Mouse (Mus musculus) right cerebral cortex, postnatal 4 days (tissue): ENCODE results near the gene Tex264.
A peak's percentile ranks its signal among the peaks of the same experiment; 100 is the strongest.
"Not testable (repeated sequence)": the region's sequence is repeated elsewhere in the genome, so short reads cannot be mapped to it uniquely, and the experiment has no call there.

Experiments
- DNase-seq: peaks from one replicate; pipeline ENCODE4 v3.0.0-alpha.2; 2022

Tex264 gene

GRCm38 (mm10) chr9:106659935-106660334 is 25.8 kb downstream of the Tex264 start:
- no peak for DNase-seq

GRCm38 (mm10) chr9:106659441-106659840 is 26.3 kb downstream of the Tex264 start:
- DNase-seq, result no peak

DNA sequence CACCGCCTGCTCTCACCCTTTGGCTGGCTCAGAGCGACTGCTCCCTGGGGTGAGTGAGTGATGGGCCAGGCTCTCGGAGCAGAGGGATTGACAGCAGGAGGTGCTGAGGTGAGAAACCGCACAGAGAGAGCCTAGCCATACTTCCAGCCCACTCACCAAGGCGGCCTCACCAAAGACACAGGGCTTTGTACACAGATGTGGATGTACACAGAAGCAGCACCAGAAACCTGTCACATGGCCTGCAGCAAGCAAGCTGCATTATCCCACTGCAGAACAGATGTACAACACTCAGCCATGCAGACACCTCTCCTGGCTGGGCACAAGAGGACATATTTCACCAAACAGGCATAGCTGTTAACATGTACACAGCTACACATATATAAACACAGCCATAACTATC is 28.1 kb downstream of the Tex264 start:
- no peak for DNase-seq

DNA sequence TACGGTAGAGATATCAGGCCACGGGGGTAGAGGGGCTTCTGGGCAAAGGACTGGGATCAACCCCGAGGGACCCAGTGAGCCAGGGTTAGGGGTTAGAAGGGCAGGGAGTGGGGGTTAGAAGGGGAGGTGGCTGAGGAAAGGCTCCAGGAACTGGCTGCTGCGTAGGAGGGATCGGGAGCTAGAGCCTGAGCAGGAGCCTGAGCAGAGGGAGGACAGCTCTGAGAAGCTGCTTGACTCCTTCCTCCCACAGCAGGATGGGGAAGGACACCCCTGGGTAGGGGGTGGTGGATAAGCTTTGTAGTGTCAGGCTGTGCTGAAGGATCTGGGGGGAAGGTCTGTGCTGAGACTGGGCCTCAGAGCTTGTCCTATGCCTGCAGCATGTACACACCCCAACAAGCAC is 28.9 kb downstream of the Tex264 start:
- DNase-seq, result no peak

DNA sequence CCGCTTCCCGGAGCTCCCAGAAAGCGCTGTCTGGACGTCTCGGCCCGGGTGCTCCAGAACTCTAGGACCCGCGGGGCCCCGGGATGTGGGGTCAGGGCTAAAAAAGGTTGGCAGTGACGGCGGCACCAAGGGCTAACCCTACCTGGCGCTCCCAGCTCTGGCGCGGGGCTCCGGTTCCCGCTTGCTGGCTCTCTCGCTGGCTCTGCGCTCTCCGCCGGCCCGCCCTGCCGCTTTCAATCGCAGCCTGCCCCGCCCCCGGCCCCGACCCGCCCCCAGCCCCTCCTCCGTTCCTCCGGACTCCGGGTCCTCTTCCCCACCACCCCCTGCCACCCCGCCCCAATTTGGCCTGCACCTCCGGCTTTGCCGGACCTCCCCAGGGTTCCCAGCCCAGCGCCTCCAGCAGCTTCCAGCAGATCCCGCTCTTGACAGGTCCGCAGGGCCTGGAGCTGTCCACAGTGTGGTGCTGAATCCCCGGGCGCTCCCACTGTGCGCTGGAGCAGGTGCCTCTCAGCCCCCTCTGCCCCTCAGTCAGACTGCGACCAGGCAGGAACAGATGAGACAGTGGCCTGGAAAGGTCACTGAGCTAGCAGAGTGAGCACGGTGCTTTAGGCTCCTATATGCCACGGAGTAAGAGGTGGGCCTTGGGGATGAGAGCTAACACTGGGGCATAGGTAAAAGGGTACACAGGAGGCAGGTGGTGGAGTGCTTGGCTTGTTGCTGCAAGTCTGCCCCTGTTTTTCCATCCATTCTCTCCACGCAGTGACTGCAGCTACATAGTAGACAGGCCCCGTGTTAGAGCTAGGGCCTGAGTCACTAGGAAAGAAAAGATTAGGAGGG is 29.6 kb downstream of the Tex264 start, which contains the start of gene Grm2:
Grm2 (minus strand) TSS at position 199 of the 837 bp plus-strand sequence.
- DNase-seq, result peak; percentile 63

DNA sequence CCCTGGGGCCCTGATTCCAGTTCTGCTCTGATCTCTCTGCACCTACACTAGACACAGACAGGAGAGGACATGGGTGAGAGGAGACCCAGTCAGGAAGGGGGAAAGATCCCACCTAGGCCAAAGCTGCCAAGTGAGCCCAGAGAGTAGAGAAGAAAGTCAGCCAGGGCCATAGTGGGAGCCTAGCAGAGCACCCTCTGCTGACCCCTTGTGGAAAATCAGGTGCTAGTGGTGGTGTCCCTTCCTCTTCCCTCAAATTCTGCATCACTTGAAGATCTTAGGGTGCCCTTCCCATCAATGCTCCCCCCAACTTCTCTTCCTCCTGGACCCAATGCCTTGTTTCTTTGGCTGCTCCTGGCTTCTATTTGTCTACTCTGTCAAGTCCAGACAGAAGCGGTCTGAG is 33.0 kb downstream of the Tex264 start:
- no peak for DNase-seq

DNA sequence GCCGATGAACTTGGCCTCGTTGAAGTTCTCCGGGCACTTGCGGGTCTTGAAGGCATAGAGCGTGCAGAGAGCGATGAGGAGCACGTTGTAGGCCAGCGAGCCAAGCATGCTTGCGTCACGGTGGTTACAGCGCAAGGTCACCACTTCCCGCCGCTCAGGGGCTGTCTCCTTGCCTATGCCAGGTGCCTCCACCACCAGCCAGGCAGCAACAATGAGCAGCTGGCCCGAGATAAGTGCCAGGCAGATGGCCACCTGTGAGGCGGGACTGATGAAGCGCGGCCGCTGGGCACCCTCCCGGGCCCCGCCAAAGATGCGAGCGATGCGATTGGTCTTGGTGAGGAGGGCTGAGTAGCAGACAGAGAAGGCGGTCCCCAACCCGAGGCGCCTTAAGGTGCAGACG is 38.5 kb downstream of the Tex264 start:
- DNase-seq, result no peak

- no peak for DNase-seq
These were observed 39.9 kb downstream of the Tex264 start for GRCm38 (mm10) chr9:106645684-106646271.

GRCm38 (mm10) chr9:106643787-106644186 is 41.9 kb downstream of the Tex264 start:
- no peak for DNase-seq

GRCm38 (mm10) chr9:106643128-106643527 is 42.6 kb downstream of the Tex264 start:
- peak; percentile 86 for DNase-seq

- no peak for DNase-seq
These were observed 44.4 kb downstream of the Tex264 start for GRCm38 (mm10) chr9:106641346-106641745.

GRCm38 (mm10) chr9:106638154-106638553 is 47.6 kb downstream of the Tex264 start:
- no peak for DNase-seq

DNA sequence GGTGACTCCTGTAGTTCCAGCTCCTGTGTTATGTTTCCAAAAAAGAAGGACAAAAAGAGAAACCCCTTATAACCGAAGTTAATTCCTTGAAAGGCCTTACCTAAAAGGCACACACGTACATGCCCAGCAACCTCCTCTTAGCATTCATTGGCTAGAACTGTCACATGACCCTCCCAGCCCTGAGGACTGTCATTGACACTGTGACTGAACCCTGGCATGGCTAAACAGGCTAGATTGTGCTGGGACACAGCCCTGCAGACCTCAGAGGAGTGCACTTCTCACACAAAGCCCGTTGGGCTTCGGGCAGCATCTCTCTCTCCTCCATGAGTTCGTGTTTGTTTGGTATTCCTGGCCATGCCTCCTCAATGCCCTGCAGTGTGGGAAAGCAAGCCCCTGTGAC is 53.5 kb downstream of the Tex264 start:
- no peak for DNase-seq

- DNase-seq, result not testable (repeated sequence)
These were observed 57.9 kb downstream of the Tex264 start for GRCm38 (mm10) chr9:106627796-106628195.

- DNase-seq, result no peak
These were observed 59.4 kb downstream of the Tex264 start, which contains the start of gene Iqcf6 for GRCm38 (mm10) chr9:106626282-106626681. TSS of gene Iqcf6 (plus strand) at chr9:106626582.

- no peak for DNase-seq
These were observed 68.2 kb downstream of the Tex264 start for GRCm38 (mm10) chr9:106617496-106617895.

DNA sequence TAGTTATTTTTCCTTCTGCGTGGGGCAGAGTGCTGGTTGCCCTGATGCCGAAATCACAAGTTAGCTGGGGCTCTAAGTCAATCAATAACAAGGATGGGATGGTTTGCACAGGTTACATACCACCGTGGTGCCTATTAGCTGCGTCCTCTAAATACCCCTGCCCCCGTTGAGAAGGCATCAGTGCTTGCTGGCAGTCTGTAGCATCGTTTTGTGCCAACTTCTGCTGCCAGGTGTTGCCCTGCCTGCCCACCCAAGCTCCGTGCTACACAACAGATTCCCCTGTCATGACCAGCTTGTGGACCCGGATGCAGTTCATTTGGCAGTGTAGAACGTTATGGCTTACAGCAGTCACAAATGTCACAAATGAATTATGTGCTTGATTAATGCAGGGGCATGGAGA is 69.4 kb downstream of the Tex264 start:
- no peak for DNase-seq

- DNase-seq, result no peak
These were observed 71.1 kb downstream of the Tex264 start for GRCm38 (mm10) chr9:106614616-106615015.

- DNase-seq, result no peak
These were observed 71.8 kb downstream of the Tex264 start for GRCm38 (mm10) chr9:106613951-106614350.

DNA sequence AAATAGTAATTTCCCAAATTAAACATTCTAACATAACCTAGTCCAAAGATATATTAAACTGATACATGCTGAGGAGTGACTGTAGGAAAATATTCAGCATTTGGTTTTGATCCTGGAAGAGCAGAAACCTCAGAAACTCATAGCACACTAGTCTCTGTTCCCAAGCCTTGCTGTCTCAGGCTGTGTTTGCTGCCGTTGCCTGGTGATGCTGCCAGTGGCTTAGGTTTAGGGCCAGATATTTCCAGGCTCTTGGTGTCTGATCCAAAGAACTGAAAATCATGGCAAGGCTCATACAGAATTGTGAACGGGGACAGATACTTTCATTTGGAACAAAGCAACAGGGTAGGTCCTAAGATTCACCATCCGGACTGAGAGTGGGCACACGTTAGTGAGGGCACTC is 75.0 kb downstream of the Tex264 start:
- no peak for DNase-seq
